Mouse (Mus musculus): ENCODE measurements at regions not wholly inside any gene's neighbourhood (a gene's known extent, or its start where the extent isn't known, plus 50 kb on each side); places are given as distances from the start of the nearest gene placed in this dataset.

DNA sequence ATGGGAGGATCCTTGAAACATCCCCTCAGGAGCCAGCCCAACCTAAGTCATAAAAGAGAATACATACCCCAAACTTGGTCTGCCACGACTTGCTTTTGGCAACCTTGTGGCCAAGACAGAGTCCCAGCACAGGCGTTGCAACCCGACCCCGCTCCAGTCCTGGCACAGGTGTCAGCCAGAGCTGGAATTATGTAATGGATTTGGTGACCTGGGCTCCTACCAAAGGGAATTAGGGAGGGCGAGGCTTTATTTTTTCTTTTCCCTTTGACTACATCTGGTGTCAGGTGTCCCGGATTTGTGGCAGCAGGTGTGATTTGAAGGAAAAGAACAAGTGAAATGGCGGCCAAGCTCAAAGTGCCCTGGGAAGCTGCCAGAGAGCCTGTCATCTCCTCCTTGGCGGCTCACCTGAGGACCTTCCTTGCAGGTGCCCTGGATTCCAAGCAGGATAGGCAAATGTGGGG is 212.9 kb downstream of the Mef2c start:
- DNase-seq (ENCODE audit: low read depth, low spot score) = no peak

DNA sequence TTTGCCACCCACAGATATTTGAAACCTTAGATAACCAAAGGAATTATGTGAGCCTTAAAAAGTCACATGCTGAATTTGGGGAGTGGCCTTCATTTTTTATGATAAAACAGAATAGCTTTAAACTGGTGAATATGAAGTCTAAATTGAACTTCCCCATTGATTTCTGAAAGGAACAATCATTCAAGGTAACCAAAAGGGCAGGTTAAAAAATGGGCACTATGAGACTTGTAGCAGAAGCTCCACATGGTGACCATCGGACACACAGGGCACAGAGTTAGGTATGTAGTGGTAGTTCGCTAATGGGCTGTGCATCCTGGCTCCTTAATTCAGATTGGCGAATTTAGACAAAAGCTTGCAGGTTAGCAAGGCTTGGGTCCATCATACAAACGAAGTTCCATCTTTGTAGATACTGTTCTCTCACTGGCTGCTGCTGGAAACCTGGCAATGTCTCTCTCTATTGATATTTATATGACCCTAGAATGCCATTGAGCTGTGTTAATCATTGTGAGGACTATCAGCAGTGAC is 213.9 kb downstream of the Mef2c start:
- no peak for DNase-seq (ENCODE audit: low read depth, low spot score)

DNA sequence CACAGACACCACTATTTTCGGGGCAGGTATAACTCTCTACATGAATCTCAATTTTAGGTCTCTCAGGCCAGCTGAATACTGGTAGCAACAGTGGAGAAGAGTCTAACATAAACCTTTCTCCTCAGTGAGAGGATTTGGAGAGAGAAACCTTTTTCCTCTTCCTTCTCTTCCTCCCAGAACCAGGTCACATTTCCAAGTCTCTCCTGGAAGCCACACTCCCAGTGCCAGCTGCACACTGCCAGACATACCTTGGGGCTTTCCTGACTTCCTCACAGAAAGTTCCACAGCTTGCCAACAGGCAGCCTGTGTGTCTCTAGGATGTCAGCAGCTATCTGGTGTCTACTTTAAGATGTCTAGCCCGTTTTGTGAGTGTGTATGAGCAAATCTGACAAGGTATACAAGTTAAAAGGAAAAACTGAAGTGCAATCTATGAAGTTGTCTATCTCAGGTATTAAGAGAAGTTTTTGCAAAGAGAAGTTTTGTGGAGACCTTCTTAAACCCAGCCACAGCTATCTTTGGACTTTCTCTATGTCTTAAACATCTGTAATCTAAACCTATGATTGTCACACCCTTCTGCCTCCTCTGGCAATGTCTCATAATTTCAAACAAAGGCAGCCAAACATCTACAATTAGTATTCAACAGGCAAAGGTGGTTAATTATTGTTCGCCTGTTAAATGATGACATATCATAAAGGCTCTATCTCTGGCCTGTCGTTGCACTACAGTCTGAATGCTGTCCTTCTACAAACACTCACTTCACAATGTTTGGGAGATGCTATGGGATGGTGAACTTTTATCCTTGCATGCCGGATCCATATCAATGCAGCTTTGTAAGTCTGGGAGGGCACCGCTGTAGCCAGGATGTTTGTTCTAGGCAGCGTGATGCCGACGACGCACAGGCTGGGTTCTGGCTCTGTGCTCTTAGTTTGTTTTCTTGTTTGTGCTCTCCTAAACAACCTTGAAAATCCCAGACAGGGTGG is 214.9 kb downstream of the Mef2c start:
- DNase-seq (ENCODE audit: low read depth, low spot score) = no peak

DNA sequence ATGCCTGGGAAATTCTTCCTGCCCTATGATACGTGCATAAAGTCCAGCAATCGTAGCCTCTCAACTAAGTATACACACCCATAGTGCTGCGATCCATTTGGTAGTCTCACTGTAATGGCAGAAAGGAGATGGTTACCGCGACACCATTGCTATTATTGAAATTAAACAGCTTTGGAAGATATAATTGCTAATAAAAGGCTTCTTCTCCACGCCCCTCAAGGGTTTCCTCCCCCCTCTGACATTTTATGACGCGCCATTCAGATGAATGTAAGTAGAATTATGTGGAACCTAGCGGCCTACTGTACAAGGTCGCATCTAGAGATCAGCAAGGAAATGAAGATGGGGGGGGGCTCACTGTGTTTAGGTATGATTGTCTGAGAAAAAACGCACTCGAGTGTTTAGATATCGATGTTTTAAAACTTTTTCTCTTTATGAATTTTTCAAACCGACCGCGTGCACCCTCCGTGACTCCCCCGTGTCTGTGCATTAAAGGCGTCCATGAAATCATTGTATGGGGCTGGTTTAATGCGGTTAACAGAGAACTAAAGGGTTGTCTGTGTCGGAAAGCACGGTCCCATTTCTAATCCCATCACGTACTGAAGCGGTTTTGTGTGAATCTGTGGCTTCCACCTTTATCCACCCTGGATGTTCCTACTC is 215.9 kb downstream of the Mef2c start:
- DNase-seq (ENCODE audit: low read depth, low spot score) = no peak

DNA sequence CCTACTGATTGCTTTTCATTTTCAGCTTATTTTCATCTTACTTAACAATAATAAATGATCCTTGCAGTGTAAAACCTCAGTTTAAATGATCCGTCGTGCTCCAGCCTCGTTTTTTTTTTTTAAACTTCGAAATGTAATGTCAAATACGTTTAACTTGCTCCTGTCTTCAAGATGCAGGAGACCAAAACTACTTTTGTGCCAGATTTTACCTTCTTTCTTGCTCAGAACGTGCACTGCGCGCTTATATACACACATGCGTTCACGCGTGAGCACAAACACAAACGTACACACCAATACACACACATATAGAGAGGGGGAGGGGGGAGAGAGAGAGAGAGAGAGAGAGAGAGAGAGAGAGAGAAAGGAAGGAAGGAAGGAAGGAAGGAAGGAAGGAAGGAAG is 216.5 kb downstream of the Mef2c start:
- no peak for DNase-seq (ENCODE audit: low read depth, low spot score)

DNA sequence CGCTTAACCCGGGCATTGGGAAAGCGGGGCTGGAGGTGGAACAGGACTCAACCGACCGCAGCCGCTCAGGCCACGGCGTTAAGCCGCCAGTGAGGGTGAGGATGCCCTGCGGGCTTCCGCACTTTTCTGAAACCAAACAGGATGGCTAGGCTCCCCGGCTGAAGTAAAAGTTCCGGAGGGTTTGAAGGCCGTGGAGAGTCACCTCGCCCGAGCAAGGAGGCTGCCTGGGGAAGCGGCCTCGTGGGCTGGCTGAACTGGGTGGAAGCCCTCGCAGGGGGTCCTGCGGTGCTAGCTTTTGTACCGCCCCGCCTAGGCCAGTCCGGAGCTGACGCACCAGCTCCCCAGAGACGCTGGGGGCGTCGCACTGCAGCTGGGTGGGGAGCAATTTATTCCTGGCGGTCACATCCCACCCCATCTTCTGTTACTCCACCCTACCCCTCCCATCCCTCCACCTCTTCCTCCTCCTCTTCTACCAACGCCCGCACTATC is 217.1 kb downstream of the Mef2c start:
- no peak for DNase-seq (ENCODE audit: low read depth, low spot score)

DNA sequence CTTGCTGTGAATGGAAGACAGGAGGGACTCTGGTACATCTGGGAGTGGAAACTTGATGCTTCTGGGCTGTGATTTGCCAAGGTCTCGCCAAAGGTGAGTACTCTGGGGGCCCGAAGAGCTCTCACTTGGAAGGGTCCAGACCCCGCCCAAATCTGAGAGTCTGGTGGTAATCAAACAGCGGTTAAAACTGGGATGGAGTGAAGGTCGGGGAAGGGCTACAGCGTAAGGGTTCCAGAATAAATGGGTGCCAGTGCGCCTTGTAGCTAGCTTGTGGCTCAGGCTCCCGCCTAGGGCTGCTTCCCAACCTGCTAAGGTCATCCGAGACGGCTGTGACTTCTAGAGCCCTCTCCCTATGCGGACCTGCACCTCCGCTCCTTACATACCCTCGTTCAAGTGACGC is 217.7 kb downstream of the Mef2c start:
- no peak for DNase-seq (ENCODE audit: low read depth, low spot score)

DNA sequence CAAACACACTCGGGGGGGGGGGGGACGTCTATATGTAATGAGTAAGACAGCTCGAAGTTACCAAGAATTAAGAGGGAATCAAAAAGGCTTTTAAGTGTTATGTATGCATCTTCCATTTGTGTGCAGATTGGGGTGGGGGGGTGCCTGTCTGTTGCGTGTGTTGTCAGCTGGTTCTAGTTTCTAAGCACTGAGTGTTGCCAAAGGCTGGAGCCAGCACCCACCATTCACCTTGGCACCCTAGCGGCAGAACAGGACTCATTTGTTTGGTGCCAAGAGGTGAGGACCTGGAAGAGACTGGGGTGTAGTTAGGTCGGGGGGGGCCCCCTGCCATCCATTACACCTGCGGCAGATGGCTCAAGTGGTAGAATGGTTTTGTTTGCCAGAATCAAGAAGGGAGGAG is 218.4 kb downstream of the Mef2c start:
- no peak for DNase-seq (ENCODE audit: low read depth, low spot score)

DNA sequence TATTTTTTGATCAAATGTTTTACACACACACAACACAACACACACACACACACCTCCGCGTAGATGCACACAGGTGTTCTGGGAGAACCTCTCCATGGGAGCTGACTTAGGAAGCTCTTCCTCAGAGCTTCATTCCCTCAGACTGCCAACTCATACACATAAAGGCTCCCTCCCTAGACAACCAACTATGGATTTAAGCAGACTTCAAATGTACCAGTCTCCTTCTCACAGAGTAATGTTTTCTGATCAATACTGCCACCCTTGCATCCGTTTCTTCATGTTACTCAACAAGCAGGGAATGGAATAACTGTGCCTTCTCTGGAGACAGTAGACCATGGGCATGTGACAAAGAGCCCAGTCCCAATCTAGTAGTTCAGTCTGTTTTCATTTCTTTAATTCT is 219.0 kb downstream of the Mef2c start:
- DNase-seq (ENCODE audit: low read depth, low spot score) = no peak

DNA sequence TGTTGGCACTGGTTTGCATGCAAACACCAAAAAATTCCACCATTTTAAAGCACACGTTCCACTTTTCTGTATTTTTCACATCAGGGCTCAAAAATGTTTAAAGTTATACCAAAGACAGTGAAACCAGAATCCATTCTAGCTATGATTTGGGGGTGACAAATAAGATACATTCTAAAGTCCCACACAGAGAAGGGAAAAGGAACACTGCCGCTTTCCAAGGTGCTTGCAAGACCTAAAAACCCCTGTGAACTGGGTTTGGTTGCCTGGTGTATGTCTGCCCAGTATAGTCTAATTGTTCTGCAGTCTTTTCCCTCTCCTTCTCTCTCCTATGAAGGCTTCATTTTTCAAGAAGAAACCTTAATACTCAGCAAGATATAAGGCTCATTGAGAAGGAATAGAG is 219.6 kb downstream of the Mef2c start:
- DNase-seq (ENCODE audit: low read depth, low spot score) = no peak

DNA sequence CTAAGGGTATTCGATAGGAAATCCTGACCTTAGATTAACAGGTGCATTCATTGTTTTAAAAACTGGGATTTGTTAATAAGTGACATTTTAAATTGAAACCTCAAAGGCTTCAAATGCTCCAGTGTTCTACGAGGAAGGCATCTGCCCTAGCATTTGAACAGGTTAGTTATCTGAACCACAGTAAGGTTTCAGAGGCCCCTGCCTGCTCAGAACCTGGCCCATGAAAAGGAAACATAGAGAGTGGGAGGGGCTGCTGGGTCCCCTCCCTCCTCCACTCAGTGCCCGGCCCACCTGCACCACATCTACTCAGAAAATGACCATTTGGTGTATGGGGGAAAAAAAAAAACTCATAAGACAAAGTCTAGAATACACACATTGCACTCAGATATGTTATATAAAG is 220.4 kb downstream of the Mef2c start:
- DNase-seq (ENCODE audit: low read depth, low spot score) = no peak

DNA sequence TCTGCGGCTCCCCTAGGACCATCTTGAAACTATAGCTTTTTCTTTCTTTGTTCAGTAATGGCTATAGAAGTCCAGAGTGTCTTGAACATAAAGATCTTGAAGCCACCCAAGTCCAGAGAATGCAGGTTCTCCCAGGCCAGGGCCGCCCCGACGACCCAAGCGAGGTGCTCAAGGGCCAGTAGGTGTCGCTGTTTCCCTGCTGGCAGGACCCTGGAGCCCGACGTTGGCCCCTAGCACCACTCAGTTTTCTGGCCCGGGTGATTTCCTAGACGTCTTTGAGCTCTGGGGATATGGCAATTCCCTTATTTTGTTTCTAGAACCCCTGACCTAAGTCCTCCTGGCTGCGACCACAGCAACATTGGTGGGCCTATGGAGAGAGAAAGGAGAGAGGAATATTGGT is 221.2 kb downstream of the Mef2c start:
- DNase-seq (ENCODE audit: low read depth, low spot score) = no peak

DNA sequence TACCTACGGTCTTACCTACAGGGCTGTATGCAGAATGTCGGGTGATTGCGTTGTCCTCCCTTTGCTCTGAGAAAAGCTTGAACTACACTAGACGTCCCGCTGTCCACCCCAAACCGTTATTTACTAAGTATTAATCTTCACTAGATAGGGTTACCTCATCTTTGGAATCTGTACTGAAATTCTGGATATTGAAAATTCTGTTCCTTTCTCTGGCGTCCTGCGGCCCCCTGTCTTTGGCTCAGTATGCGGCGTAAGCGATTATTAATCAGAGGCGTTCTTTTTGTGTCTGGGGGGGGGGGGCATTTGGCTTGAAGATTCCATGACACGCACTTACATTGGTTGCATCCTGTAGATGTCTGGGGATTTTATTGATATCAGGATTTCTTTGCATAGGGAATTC is 222.0 kb downstream of the Mef2c start:
- DNase-seq (ENCODE audit: low read depth, low spot score) = no peak

DNA sequence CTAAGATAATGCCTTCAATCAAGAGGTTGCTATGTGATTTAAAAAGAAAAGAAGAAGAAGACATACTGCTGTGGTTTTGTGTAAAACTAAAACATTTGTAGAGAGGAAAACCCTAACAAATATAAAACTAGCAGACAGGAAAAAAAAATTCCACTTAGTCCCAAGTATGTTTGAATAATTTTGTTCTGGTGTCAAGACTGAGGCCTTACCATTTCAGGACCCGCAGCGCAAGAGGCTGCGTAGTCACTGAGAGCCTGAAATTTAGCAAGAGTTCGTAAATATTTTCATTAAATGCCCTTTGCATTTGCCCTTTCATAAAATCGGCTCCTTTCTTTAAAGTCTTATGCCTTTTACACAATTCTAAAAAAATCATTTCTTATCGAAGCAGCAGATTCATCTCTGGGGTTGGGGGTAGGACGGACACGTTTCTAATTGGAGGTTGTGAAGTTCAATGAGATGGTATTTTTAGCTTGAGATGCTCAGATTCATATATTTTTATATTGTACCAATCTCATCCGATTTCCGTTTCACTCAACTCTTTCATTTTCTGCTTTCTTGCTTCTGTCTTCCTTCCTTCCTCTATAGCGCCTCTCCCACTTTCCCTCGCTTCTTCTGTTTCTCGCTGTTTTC is 222.6 kb downstream of the Mef2c start:
- no peak for DNase-seq (ENCODE audit: low read depth, low spot score)

DNA sequence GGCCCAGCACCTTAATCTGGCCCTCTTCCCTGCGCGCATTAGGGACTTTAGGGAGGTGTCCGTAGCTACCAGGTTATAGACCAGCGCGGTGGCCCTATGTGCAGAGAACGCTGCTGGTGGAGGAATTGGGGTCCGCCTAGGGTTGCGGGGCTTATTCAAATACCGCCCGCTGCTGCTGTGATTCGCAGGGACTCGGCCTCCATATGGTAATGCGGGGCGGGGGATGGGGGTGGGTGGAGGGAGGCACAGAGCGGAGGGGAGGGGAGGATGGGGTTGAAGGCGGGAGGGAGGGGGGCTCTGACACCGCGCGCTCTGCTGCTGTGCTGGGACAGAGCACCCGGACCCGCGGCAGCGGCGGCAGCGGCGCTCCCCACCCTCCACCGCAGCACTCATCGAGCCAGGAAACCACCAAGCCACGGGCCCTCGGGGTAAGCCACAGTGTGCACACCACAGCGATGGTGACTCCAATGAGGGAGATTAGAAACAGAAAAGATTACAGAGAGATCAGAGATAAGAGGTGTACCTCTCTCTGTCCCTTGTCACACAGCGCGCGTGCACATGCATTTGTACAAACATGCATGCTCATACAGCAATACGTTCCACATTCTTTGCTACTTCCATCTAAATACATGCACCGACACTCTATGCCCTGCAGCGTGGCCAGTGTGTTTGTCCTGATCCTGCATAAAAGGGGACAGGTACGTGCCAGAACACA is 223.4 kb downstream of the Mef2c start:
- DNase-seq (ENCODE audit: low read depth, low spot score) = no peak

DNA sequence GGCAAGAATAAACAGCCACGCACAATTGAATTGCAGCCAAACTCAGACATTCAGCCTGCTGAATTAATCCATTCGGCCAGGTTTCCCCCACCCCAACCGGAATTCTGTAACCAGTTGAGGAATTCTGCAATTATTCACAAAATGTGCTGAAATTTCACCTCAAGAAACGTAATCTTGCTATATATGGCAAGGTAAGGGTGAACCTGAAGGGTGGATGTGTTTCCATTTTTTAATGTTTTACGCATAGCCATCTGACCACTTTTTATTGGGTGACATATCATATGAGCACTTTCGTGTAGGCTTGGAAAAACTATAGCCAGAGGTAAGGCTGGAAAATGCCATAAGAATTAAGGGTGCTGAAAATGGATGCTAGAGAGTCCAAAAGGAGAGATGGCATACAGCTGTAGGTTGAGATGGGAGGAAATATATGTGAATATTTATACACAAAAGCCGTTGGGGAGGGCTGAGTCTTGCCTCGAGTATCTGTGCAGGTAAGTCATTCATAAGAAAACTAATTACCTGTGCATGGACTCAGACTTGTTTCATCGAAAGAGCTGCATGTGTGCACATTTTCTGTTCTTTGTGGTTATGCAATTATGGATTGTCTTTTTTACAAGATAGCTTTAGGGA is 224.0 kb downstream of the Mef2c start:
- DNase-seq (ENCODE audit: low read depth, low spot score) = no peak

DNA sequence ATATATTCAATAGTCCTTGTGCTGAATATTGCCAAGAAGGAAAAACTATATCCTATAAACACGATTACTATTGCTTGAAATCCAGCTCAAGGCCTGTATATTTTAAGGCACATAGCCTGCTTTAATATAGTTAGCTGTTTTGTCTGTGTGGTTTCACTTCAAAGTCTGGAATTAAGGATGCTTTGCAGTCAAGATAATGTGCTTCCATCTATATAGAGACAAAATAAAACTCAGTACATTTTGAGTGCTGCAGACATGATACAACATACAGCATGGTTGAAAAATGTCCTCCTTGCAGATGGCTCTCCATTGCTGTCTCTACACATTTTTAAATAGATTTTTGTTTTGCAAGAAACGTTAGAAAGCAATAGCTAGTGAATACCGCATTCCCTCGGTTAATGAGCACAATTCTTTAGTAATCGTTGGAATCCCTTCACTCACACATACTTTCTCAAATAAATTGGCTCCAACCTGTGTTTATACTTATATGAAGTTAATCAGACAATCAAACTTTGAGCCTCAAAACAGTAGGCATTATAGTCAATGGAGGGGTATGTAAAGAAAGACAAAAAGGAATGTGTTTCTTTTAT is 224.7 kb downstream of the Mef2c start:
- DNase-seq (ENCODE audit: low read depth, low spot score) = no peak

DNA sequence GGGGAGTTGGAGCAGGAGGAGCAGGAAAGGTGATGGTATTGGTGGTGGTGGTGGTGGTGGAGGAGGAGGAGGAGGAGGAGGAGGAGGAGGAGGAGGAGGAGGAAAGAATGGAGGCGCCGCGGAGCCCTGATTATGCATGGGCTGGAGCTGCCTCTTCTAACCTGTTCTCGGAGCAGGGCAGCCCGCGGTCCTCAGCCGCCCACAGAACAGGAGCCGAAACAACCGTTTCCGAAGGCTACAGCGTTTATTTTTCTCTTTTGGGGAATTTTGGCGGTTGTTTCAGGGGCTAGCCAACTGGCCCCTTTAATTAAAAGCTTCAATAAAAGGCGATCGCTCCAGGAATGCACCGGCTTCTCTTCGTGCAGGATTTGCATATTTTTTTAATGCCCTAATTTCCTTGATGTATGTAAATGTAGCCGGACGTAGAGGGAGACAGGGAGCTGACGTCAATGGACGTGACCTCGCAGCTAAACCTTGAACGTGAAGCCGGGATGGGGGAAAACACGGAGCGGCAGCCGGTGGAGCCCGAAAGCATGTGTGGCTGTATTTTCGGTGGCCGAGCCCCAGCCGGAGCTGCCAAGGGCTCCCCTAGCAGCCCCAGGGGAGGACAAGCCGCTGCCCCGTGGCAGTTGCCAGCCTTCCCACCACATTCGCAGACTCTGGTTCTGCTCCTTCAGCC is 225.6 kb downstream of the Mef2c start:
- DNase-seq (ENCODE audit: low read depth, low spot score) = no peak

DNA sequence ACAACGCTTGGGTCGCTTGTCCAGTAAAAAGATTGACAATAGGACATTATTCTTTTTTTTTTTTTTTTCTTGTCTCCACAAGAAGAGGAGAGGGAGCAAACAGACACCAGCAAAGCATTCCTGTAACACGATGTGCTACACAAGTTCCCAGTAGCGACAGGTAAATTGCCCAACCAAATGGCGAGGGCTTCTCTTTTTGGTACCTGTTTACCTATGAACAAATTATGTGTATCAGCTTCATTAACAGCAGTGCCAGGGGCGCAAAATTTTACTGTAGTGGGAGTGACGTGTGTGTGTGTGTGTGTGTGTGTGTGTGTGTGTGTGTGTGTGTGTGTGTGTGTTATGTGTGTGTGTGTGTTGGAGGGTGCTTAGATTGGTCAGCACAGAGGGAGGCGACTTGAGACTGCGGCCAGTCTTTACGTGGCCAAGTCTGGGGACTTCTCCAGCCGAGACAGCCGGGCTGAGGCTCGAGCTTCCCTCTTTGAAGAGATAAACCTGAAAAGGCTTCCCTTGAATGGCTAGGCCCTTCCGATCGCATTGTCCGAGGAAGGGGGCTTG is 226.4 kb downstream of the Mef2c start:
- no peak for DNase-seq (ENCODE audit: low read depth, low spot score)
